Mouse (Mus musculus): ENCODE measurements at regions not wholly inside any gene's neighbourhood (a gene's known extent, or its start where the extent isn't known, plus 50 kb on each side); places are given as distances from the start of the nearest gene placed in this dataset.

DNA sequence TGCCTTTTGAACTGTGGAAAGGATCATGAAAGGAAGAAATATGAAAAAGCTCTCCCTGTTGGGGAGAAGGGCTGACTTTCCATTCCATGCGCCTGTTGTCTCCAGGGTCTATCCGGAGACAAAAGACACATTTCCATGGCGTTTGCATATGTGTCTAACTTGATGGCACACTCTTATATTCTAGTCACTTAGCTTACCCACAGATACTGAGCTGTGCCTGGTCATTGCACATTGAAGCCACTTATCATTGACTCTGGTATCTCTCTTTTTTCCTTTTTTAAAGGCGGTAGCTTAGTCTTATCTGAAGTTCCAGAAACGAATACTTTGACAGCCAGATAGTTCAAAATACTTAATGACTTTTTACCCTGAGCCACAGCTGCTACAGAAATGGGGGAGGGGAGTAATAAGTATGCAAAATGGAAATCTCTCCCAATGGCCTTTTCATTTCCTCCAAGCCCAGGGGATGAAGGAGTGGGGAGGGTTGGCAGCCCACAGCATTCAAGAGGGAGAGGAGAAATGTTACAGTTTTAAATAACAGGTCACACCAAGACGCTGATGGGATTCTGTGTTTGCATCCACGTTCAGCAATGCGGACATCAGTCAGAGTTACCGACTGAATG, 137.9 kb upstream of the Slc35f3 start:
- DNase-seq (ENCODE audit: low read depth, low spot score): no peak

DNA sequence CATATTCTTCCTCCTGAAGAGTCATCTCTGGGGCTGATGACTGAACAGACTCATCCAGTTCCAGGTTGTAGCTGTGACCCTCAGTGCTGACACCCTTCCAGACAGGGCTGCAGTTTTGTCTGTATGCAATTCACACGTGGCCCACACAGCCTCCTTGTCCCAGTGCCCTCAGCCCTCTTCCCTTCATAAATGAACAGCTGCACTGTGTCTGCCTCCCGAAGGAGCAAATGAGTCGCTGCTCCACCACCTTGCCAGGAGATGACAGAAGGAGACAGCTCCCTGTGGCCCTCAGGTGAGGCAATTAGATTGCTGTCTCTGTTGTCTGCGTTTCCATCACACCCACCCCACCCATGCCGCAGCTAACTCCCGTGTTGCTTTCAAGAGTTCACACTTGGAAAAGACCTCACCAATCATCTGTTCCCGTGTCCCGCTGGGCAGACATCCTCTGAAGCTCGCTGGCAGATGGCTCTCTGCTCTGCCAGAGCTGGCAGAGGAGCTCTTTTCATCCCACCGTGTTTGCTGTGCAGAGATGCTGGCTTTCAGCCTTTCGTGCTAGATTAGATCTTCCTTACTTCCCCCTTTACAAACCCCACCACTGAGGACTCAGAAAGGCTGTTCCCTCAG, 135.5 kb upstream of the Slc35f3 start:
- no peak for DNase-seq (ENCODE audit: low read depth, low spot score)

DNA sequence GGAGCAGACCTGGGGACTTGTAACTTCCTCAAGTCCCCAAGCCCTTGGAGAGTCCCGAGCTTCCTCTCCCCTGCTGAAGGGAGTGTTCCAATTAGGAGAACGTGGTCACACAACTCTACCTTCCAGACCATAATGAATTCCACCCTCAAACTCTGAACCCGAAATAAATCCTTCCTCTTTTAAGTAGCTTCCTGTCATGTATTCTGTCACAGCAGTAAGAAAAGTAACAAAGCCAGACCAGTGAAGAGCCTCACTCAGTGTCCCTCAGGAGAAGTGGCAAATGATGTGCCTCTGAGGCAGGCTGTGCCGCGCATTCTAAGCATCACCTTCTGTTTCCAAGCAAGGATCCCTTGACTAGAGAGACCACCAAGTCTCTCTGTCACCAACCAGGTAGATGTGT, 134.4 kb upstream of the Slc35f3 start:
- DNase-seq (ENCODE audit: low read depth, low spot score): no peak

DNA sequence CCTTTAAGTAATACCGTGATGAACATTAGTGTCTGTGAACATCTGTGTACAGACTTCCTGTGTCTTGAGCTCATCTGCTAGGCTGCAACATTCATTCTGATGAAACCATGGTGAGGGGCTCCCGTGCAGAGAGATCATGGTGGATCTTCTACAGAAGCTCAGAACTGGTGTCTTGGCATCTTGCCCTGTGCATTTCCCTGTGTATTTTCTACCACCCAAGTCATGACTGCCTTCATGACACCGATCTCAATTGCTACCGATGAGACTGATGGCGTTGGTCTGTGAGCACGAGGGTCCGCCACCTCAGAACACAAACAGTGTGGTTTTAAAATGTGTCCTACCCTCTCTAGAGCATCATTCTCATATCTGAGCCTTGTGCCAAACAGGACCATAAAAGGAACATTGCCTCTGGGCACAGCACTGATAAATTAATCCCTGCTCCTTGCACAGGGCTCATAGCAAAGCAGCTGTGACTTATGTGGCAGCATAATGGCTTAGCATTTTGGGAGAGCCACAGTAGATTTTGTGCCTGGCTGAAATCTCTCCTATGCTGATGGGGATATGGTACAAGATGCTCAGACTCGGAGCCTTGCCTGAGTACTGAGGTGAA, 132.8 kb upstream of the Slc35f3 start:
- no peak for DNase-seq (ENCODE audit: low read depth, low spot score)

DNA sequence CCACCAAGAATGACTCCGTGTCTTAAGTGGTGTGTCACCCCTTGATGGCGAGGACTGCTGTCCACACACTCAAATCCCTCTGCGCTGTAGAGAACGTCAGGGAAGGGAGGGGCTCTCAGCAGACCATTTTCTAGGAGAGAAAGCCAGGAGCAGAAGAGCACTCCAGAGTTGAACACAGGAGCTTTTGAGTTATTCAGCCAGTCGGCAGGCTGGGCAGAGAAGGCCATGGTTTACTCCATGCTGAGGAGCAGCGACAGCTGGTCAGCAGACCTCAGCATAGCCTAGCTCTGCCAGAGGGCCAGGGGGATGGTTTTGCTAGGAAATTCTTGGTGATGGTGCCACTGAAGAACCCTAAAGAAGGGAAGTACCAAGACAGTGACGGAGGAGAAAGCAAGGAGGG, 132.0 kb upstream of the Slc35f3 start:
- no peak for DNase-seq (ENCODE audit: low read depth, low spot score)

DNA sequence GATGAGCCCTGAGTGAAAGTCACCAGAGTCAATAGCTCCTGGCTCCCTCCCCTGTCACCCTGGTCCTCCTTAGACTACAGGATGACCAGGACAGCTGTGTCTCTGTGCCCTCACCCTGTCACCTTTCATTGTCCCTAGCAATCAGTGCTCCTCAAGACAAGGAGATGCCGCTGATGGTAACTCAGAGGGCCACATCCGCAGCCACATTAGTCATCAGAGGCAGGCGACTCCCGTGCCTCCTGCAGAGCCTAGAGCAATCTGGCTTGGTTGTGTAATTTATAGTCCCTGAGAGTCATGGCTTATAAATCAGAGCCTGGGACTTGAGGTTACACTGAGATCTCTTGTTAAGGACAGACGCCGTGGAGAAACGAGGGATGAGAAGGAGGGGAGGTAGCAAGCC, 123.9 kb upstream of the Slc35f3 start:
- no peak for DNase-seq (ENCODE audit: low read depth, low spot score)

DNA sequence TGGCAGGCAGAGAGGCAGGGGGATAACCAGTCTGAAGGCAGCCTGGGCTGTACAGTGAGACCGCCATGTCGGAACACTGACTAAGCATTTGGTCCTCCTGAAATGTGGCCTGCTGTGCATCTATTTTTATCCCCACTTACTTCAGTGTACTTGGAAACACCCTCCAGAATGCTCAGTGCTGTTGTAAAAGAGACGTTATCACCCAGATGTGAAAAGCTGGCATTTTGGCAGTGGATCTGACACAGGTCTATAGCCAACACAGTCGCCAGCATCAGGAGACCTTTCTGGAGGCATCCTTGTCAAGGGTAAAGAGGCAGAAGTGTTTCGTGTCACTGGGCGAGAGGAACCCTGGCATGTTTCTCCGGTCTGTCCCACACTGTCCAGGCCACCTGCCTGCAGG, 122.1 kb upstream of the Slc35f3 start:
- no peak for DNase-seq (ENCODE audit: low read depth, low spot score)

DNA sequence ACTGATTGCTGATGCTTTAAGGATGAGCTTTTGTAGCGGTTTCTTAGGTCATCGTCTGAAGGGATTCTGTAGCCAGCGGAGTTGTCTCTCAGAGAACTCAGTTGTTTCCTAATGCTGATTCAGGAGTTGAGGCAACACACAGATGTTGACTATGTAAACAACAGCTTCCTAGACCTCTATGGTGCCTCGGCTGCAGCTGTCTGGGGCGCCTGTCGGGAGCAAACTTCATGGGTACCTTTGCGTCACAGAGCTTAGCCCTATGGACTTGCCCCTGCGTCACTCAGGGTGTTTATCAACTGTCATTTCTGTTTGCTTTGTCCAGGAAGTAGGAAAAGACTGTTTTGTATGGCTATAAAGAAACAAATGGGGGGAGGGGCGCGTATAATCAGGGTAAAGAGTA, 120.5 kb upstream of the Slc35f3 start:
- no peak for DNase-seq (ENCODE audit: low read depth, low spot score)

DNA sequence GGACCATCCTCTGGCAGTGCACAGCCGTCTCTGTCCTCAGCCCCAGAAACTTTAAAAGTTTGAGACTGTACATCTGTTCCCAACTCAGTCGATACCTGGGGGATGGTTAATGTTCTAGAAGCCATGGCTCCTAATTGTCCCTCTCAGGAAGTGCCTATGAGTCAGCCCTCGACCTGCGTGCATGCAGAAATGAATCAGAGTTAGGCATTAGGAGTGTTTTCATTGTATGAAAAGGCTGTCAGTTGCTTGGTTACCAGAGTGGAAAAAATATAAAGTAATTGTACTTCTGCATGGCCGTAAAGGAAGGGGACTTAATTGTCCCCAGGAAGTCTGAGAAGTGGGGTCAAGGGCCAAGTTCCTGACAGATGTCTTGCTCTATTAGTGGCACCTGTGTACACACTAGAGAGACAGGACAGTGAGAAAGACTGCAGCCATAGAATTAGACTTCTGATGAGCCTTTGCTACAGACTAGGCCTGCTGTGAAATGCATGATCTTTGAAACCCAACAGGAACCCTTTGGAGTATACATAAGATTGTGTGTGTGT, 109.5 kb upstream of the Slc35f3 start:
- DNase-seq (ENCODE audit: low read depth, low spot score): no peak

DNA sequence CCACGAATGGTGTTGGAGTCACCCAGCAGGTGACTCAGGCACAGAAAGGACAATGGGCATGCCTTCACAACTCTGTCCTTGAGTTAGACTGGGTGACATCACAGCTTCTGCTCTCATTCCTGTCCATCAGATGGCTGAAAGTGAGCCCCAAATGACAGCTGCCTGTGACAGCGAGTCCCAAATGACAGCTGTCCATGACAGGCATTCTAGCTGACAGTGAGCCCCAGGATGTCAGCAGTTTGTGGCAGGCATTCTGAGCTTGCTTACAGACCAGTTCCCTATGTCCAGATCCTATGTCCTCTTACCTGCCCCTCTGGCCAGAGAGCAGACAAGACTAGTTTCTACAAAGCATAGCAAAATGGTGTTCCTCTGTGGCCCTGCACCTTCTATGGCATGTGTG, 102.7 kb upstream of the Slc35f3 start:
- DNase-seq (ENCODE audit: low read depth, low spot score): no peak

DNA sequence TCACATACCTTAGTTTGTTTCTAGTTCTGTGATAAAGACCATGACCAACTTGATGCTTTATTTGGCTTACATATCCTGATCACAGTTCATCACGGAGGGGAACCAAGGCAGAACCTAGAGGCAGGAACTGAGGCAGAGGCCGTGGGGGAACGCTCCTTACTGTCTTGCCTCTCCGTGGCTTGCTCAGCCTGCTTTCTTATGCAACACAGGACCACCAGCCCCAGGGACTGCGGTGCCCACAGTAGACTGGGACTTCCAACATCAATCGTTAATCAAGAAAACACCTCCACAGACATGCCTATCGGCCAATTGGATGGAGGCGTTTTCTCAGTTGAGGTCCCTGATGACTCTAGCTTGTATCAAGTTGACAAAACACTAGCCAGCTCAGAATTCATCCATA, 87.8 kb upstream of the Slc35f3 start:
- DNase-seq (ENCODE audit: low read depth, low spot score): no peak

DNA sequence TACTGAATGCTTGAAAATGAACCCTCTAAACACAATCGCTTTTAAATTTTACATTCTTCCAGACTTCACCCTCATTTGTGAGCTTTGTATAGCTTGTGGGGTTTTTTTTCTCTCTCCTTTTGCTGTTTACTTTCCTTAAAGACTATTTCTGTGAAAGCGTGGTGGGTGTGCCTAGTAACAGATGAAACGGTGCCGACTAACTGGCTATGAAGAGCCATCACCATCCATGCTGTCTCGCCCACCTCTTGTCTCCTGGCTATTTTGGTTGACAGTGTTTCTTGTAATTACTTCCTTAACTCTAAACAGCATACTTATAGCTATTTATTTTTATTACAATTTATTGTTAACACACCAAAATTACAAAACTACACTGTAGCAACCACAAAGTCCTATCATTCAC, 85.6 kb upstream of the Slc35f3 start:
- DNase-seq (ENCODE audit: low read depth, low spot score): no peak

DNA sequence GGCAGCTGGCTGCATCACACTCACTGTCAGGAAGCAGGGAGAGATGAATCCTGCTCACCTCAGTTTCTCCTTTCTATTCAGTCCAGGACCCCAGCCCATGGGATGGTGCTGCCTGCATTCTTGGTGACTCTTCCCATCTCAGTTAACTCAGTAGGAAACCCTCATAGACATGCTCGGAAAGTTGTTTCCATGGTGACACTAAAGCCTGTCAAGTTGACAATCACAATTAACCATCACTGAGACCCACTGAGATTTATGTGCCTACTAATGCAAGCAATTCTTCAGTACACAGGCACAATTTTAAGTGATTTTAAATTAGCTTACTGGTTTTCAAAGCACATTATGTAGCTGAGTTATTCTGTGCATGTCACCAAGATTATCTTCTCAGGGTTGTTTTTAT, 83.8 kb upstream of the Slc35f3 start:
- DNase-seq (ENCODE audit: low read depth, low spot score): no peak

DNA sequence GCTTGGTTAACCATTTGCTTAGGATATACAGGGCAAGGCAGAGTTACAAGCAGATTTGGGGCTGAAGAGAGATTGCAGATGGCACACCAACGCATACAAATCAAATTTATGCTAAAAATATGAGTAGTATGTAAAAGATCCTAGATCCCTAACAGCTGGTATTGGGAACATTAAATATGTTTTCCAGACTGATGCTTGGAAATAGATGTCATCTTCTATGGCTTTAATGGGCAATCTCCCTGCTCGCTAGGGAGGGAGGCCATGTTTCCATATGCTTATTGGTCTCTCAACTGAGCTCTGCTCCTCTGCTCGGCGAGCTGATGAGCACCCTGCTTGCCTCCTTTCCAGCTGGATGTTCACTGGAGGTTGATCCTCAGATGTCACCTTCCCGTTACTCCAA, 82.0 kb upstream of the Slc35f3 start:
- no peak for DNase-seq (ENCODE audit: low read depth, low spot score)

DNA sequence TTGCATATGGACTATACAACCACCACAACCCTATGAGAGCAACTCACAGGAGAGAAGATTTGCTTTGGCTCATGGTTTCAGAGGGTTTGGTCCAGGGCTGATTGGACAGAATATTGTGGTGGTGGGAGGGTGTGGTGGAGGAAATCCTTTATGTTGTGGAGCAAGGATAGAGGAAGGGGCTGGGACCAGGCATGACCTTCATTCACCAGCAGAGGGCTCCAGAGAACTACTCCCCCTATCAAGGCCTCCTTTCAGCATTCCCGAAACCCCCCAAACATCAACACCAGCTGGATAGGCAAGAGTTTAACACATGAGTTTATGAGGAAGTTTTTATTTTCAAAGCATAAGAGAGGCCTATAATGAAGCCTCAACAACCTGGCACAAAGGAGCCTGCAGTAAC, 76.7 kb upstream of the Slc35f3 start:
- no peak for DNase-seq (ENCODE audit: low read depth, low spot score)

DNA sequence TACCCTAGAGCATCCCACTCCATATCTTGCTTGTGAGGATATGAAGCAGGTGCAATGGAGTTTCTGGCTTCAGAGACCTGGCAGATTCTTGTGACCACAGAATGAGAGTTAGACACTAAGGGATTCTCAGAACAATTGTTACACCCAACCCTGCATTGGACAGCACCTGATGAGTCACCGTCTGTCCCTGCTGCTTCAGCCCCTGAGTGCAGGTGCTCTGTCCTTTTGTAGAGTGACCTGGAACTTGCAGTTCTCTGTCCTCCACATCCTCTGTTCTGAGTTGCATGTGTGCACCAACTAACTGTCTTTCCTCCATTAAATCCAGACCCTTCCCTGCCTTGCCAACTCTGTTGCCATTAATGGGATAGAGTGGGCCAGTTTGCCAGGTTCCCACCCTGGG, 66.6 kb upstream of the Slc35f3 start:
- no peak for DNase-seq (ENCODE audit: low read depth, low spot score)

DNA sequence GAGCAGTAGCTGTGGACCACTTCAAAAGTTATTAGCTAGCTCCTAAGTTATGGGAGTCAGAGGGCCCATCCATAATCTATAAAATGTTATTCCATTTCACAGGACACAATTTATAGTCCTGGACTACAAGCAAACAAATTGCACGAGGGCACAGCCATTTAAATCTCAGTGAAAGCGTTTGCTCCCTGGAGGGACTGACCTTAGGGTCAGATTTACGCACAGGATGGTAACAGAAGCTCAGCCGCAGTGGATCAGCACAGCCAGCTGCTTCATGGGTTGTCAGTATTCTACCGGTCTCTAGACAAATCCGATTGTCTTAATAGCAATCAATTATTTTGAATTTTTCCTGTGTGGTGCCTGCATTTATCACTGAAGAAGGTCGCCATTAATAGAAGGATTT, 65.8 kb upstream of the Slc35f3 start:
- DNase-seq (ENCODE audit: low read depth, low spot score): no peak

DNA sequence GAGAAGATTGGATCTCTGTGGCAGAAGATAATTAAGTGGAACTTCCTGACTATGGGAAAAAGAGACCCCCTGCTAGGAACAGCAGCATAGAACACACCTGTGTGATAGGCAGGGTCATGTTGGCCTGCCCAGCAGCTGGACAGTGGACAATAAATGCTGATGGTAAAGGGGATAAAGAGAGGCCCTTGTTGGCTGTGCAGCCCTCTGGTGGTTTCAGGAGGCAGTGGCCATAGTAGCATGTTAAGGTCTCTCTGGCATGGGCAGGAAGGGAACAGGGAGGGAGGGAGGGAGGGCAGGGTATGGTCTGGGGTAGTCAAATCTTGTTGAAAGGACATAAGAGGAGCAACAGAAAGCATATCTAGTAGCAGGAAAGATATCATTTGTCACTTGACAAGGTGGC, 58.7 kb upstream of the Slc35f3 start:
- DNase-seq (ENCODE audit: low read depth, low spot score): no peak

DNA sequence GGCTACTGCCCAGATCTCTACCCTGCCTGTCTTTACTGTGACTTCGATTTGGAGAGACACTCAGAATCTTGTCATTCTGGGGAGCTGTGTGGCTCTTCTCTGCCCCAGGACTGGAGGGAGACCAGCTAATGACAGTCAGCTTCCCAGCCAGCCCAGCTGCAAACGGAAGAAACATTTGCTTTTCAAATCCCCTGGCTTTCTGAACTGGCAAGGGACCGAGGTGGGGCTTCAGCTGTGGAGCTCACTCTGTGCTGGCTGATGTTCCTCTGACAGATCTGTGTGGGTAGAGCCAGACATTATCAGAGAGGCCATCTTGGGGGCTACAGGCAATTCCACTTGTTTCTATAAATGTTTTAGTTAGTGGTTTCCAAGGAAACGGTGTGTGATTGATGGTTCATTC, 54.0 kb upstream of the Slc35f3 start:
- DNase-seq (ENCODE audit: low read depth, low spot score): no peak

Measured in retina, postnatal 7 days (tissue).